Mouse (Mus musculus) T-cell, adult 66 days (primary cell): Measurements from ENCODE around the gene Gm20824. TPM values are rescaled to one million over a fixed set of nuclear protein-coding genes. Genes with fewer than 3 reads are reported as not detected.

Experiments
- total RNA-seq, 2 experiments: library from RNA; stranded (reverse); gene quantifications; 3 replicates in 1 of 2; 4 replicates in 1 of 2; pipeline ENCODE4 v1.2.4; 2023

Gene Gm20824
- total RNA-seq: not detected

DNA sequence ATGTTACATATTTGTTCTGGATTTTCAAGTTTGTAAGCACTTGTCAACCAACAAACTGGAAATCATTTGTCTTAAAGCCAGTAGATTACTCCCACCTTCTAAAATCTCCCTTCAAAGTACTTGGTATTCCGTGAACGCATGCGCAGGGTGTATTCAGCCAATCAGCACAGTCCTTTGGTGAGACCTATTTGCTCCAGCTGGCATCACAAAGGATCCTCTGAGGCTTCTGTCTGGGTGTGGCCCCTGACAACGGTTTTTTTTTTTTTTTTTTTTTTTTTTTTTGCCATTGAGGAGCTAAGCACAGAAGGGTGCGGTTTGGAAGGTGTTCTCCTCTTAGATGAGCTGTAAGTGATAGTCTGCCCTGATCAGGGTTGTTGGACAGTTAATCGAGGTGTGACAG, at the start of gene Gm20824:
Gene Gm20824 (plus strand): TSS at position 301 of the 400 bp plus-strand sequence.

Other genes starting within 250 kb of the Gm20824 start
- gene Gm20825, start 186.4 kb upstream of the Gm20824 start, total RNA-seq: not detected